Mouse (Mus musculus): ENCODE data around the gene Odf3b.

Gene Odf3b

DNA sequence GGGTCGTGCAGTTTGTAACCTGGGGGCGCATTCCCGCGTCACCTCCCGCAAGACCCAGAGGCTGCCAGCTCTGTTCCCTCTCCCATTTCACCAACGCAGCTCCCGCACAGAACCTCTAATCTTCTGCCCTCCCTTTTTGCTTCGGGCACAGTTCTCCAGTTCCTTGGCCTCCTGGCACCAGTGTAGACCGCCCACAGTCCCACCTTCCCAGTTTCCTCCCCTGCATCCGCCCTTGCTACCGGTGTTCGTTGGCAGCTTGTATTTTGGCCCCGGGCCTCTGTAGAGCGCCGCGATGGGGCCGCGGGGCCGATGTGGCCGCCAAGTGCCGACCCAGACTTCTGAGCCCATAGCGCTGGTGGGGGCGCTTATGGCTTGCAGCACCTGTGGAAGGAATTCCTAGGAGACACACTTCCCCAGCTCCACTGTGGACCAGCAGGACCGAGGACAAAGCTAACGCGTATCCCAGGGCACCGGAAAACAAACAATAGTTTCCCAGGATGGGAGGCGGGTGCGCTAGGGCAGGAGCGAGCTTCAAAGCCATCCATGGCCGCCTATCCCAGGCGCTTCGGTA, at the start of gene Odf3b:
Odf3b (minus strand) TSS at position 452 of the 571 bp plus-strand sequence.
- DNase-seq (ENCODE audit: extremely low read depth, insufficient read length, low spot score), result no peak

DNA sequence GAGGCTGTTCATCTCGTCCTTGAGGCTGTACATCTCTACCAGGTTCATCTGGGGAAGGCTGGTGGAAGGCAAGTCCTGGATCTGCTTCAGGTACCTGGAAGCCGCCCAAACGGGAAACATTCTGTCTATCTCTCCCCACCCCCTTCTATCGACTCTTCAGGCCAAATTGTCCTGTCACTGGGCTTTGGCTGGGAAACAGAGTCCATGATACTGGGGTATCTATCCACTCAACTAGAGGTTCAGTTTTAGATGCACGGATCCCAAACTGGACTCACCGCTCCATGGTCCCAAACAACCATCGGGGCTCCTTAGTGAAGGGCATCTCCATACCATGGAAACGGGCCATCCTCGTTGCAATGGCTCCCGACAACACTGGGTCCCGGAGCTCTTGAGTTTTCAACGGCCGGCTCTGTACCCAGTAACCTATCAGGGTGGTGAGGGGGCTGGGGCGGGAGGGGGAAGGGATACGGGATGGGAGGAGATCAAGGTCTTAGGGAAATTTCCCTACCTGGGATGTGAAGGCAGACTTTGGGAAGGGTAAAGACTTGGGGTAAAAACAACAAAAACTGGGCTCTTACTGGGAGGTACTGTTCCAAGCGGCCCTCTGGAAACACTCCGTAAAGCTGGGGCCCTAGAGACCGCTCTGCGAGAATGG, 49.2 kb upstream of the Odf3b start:
- no peak for DNase-seq (ENCODE audit: extremely low read depth, insufficient read length, low spot score)

DNA sequence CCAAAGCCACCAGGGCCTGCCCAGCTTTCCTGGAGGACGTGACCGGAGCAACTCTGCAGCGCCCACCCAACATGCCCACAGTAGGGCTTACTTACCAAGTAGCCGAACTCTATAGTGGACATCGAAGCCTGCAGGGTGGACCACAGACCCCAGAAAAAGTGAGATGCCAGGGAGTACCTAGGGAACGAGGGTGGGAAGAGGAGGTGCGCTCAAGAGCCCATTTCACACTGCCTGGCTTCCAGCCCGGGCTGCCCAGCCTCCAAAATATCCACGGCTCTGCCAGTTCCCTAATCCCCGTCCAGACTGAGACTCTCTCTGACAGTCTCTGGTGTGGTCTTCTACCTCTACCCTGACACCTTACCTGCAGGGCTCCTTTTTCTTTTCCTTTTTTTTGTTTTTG, 47.6 kb upstream of the Odf3b start:
- no peak for DNase-seq (ENCODE audit: extremely low read depth, insufficient read length, low spot score)

DNA sequence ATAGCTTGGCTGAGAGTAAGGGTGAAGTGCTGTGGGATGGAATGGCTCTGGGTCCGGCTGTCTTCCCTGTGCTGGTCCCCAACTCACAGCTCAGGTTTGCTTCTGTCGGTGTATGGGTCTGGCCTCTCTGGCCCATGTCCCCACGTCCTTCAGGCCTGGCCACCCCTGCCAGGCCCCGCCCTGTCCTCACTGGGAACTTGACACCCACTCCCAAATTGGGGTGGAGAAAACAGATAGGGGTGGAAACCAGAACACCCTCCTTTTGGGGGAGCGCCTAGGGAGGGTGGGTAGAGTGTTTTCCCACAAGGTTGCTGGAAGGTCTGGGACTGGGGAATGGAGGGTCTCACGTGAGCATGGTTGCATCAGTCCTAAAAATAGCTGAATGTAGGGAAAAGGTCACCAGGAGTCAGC, 46.6 kb upstream of the Odf3b start, which contains the start of gene Cpt1b:
Cpt1b (minus strand) TSS at position 153 of the 411 bp plus-strand sequence.
- DNase-seq (ENCODE audit: extremely low read depth, insufficient read length, low spot score), result no peak

DNA sequence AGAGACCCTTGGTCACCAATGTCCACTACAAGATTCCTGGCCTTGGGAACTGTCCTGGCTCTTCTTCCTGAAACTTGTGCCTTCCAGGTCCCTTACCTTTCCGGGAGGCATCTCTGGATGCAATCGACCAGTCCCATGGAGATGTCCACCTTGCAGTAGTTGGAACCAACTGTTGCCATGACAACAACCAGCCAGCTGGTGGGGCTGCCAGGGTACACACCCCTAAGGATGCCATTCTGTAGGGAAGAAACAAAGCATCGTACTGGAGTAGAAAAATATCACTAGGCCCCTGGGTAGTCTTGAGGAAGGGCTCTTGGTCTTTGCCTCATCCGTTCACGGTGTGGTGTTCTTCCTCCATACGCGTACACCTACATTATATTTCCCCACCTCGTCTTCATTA, 45.5 kb upstream of the Odf3b start:
- no peak for DNase-seq (ENCODE audit: extremely low read depth, insufficient read length, low spot score)

DNA sequence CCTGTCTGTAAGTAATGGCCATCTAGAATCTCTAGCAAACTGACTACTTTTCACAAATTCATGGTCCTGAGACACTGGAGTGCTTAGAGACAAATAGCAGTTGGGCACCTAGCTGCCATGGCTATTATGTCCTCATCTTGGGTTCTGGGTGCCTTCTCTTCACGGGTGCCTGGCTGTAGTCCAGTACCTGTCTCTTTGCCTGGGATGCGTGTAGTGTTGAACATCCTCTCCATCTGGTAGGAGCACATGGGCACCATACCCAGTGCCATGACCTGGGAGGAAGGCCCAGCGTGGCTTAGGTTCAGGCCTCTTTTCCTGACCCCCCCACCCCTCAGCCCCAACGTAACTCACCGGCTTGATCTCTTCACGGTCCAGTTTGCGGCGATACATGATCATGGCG, 42.9 kb upstream of the Odf3b start:
- no peak for DNase-seq (ENCODE audit: extremely low read depth, insufficient read length, low spot score)

DNA sequence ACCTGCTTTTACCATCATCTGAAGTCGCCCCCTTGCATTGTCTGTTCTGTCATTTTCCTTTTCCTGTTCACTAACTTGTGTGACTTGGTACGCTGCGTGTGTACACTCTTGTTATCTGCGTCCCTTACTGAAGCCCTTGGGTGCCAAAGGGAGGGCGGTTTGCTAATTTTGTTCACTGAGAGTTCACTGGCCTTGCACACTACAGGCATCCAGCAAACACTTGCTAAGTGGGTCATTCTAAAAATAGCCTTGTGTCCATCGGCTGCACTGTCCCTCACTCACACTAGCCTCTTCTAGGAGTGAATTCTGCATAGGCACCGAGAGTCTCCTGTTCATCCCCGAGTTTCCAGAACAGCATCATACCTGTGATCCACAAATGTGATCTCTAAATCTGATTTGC, 36.2 kb upstream of the Odf3b start:
- DNase-seq (ENCODE audit: extremely low read depth, insufficient read length, low spot score), result no peak

DNA sequence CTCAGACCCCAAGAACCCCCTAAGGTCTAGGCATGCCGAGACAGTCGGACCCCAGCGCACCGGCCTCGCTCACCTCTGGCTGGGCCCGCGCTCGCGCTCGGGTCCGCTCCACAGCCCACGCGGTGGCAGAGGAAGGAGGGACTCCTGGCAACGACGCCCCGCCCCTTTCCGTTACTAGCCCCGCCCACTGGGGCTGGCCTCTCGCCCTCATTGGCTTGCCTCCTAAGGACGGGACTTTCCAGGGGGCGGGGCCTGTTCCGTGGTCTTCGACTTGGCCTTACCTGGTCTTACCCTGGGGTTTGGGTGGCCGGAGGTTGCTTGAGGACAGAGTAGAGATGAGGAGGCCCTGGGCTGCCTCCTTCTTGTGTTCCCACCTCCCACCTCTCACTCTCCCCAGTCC, 31.0 kb upstream of the Odf3b start, which contains the start of gene Syce3:
Syce3 (minus strand) TSS at position 386 of the 400 bp plus-strand sequence.
- no peak for DNase-seq (ENCODE audit: extremely low read depth, insufficient read length, low spot score)

DNA sequence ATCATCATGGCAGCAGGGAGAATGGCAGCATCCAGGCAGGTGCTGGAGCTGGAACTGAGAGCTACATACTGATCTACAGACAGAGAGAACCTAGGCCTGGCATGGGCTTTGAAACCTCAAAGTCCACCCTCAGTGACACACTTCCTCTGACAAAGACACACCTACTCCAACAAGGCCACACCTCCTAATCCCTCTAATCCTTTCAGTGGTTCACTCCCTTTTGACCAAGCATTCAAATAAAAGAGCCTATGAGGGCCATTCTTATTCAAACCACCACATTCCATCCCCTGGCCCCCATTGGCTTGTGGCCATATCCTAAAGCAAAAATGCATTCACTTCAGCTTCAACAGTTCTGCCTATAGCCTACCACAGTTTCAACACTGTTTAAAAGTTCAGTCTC, 27.6 kb upstream of the Odf3b start:
- no peak for DNase-seq (ENCODE audit: extremely low read depth, insufficient read length, low spot score)

DNA sequence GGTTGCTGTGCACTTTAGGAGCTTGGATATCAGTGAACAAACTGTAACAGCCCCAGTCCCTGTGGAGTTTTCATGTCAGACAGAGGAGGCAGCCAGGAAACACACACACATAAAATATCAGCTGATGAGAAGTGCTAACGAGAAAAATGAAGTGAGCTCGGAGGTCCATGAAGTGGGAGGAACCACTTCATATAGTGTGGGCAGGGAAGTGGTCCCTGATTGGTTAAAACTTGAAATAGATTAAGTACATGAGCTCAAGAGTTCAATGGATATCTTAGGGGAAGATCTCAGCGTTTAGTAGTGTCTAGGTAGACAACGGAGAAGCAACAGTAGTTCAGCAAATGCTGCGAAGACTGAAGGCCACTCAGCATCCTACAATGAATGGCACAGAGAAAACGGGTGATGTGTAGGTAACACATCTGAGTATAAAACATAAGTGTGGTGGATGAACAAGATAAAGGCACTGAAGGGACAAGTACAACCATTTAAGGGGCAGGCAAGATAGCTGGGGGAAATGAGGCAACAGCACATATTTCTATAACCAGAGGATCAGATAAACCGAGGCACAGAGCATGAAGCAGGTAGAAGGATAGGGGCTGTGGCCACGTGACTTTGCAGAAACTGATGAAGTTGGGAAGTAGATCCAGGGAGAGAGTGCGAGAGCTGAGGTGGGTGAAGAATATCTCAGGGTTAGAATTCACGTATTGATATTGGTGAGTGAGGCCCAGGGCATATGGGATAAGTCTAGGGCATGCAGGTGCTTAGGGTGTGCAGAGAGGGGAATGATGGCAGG, 25.9 kb upstream of the Odf3b start:
- DNase-seq (ENCODE audit: extremely low read depth, insufficient read length, low spot score), result no peak

DNA sequence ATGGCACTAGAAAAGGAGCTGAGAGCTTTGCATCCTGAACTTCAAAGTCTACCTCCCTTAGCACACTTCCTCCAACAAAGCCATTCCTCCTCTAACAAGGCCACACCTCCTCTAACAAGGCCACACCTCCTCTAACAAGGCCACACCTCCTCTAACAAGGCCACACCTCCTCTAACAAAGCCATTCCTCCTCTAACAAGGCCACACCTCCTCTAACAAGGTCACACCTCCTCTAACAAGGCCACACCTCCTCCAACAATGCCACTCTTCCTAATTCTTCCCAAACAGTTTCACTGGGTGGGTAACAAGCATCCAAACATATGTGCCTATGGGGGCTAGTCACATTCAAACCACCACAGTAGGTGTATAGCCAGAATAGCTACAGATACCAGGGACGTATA, 23.4 kb upstream of the Odf3b start:
- DNase-seq (ENCODE audit: extremely low read depth, insufficient read length, low spot score), result no peak

DNA sequence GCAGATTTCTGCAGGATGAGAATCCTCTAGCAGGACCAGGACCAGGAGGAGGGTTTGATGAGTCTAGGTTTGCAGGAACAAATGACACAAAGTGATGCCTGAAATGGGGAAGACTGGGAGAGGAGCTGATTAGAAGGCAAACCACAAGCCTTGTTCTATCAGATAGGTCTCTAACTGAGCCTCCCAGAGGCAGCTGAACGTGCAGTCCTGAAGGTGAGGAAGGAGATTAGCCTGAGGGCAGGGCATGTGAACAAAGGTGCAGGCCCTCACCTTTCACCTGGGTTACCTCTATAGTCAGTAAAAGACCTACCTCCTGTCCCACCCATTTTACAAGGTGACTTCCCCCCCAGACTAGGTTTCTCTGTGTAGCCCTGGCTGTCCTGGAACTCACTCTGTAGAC, 20.6 kb upstream of the Odf3b start:
- DNase-seq (ENCODE audit: extremely low read depth, insufficient read length, low spot score), result no peak

DNA sequence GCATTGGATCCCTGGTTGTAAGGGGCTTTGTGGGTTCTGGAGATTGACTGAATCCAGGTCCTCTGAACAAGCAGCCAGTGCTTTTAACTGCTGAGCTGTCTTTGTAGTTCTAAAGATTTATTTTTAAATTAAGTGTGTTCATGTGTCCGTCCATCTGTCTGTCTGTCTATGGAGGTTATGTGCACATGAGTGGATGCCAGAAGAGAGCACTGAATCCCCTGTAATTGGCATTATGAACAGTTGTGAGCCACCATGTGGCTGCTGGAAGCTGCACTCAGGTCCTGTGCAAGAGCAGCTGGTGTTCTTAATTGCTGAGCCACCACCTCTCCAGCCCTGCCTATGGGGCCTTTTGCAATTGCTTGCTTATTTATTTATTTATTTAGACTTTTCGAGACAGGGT, 19.1 kb upstream of the Odf3b start:
- no peak for DNase-seq (ENCODE audit: extremely low read depth, insufficient read length, low spot score)

DNA sequence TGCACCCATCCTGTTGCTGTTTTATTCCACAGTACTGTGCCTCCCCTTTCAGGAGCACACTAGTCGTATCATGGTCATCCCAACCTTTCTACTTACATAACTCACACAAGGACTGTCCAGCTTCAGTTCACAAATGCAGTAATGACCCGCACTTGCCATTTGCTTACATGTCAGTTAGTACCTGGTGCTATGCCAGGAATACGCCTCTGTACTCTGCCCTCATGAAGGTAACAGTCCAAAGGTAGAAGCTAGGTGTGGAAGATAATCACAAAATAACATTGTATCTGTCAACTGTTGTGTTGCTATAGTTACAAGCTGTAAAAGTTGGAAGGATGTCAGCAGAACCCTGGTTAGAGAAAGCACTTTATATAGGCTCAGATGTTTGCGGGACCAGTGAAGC, 17.8 kb upstream of the Odf3b start:
- no peak for DNase-seq (ENCODE audit: extremely low read depth, insufficient read length, low spot score)

DNA sequence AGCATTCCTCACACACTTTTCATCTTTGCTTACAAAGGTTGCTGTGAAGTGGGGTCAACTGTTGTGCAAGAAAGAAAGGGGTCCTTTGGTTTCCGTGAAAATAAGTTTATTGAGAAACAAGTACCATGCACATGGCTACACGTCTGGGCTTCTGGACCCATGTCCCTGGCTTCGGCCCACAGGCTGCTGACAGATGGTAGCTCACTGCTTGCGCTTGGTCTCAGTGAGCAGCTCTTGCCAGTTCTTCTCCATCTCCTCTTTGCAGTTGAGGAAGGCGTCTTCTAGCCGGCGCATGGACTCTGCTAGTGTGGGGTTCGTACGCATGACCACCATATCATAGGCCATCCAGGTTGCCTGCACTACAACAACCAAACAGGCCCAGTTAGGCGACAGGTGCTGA, 11.0 kb upstream of the Odf3b start:
- DNase-seq (ENCODE audit: extremely low read depth, insufficient read length, low spot score), result no peak

DNA sequence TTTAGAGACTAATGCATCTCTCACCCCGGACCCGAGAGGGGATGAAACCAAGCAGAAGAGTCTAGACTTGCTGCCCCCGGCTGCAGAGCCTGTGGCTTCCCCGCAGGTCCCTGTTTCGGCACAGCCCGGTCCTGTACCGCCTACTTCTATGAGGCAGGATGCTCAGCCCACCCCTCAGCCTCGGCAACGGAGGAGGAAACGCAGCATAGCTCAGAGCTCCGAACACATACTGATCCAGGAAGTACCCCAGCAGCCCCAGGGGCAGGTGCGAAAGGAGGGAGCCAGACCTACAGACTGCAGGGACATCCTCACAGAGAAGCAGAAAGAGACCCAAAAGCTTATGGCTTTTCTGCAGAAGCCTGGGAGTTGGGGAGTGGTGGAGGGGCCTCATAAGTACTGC, 8.0 kb upstream of the Odf3b start:
- no peak for DNase-seq (ENCODE audit: extremely low read depth, insufficient read length, low spot score)

DNA sequence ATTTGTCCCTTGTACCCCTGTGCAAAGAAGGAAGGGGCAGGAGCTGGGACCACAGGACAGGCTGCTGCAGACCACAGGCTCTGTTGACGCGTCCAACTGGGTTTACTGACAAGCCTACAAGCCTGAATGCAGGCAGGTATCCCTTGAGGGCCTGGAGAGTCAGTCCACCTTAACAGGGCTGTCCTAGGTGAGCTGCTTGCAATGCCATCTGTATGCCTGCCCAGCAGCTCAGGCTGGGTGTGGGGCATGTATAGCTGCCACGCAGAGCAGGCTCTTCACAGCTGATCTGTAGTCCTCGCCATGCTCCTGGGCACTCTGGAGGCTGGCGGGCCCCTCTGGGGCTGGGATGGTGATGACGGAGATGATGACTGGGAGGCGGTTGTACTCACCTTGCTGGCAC, 5.5 kb upstream of the Odf3b start, which contains the start of gene Klhdc7b:
Klhdc7b (plus strand) TSS at position 301 of the 400 bp plus-strand sequence.
- DNase-seq (ENCODE audit: extremely low read depth, insufficient read length, low spot score), result no peak

DNA sequence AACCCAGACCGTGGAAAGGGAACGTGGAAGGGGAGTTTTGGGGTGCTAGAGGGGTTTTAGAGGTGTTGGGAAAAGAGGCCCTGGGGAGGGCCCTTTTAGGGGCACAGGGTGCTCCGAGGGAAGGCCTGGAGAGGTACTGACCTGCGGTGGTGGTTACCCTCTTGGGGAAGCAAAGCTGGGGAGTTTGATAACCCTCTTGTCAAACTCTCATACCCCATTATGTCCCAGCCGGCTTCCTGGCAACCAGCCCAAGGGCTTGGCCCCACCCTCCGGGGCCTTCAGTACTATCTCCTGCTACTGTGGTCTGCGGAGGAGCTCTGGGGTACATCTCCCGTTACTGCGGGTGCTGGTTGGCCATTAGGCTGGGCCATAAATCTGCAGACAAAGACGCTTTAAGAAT, 347 bp upstream of the Odf3b start:
- DNase-seq (ENCODE audit: extremely low read depth, insufficient read length, low spot score), result no peak

DNA sequence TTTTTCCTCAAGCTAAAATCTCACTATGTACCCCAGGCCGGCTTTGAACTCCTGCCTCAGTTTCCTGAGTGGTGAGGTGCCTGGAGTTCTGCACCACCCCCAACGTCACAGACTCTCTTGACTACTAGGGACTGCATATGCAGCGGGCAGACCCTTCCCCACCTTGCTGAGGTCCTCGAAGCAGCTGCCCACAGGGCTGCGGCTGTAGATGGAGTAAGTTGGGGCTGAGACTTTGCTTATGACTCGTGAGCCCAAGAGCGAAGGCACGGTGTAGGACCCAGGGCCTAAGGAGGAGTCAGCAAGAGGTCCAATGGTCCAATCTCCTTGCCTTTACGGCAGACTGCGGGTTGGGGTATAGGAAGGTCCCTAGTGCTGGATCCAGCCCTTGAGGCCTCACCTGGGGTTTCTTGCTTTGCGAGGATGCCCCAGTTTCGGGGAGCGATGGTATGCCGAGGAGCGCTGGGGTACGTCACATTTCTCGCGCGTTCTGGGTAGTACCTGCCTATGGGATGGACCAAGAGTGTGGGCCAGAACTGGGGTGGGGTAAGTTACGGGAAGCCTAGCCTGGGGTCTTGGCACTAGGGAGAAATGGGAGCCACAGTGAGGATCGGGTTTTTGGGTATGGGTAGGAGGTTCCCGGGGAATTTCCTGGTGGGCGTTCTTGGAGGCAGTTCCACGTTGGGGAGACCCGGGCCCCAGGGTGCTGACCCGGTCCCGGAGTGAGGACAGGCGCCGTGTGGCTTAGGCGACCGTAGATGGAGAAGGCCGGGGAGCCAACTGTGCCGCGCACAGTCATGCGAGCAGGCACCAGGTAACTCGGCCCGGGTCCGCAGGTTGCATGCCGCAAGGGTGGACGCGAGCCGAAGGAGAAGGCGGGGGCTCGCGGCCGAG, 899 bp downstream of the Odf3b start:
- DNase-seq (ENCODE audit: extremely low read depth, insufficient read length, low spot score), result no peak

DNA sequence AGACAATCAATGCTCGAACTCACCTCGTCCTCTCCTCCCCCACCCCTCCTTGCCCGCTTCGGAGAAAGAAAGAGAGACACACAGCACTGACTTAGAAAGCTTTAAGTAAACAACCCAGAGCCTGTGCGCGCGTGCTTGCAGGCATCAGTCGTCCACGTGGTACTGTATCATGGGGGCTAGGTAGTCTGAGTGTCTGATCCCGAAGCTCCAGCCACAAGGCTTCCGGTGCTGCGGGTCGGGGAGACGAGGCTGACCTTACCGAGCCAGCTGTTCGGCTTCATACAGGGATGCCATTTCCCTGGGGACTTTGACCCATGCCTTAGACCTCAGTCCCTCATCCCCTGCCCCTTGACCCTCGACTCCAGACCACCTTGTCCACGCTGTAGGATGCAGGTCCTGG, 1.7 kb downstream of the Odf3b start:
- no peak for DNase-seq (ENCODE audit: extremely low read depth, insufficient read length, low spot score)

DNA sequence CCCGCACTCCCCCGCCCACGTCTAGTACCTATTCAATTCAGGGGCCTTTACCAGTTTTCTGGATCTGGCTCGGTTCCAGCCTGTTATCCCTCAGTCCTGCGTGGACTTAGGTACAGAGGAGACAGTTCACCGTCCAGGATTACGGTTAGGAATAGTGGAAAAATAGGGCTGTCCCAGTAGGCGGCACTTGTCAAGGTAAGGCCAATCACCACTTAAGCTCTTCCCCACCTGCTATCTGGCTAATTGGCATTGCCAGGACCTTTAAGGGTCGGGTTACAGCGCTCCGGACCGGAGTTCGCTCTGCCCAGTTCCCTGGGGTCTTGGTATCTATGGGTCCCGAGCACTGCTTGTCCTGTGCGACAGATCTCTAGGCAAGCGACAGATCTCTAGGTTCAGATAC, 2.1 kb downstream of the Odf3b start, which contains the start of gene Tymp:
Tymp (minus strand) TSS at position 83 of the 400 bp plus-strand sequence.
- DNase-seq (ENCODE audit: extremely low read depth, insufficient read length, low spot score), result no peak
